Mouse (Mus musculus) brain, embryonic 14.5 days (tissue): ENCODE measurements around the gene Fgf10.

Source experiments
- CTCF ChIP-seq: fragments of 200-500 bp; IDR thresholded peaks from 2 replicates; pipeline ENCODE4 v1.5.1; 2012; ENCODE audit warnings: inconsistent platforms, mild to moderate bottlenecking, moderate library complexity, borderline replicate concordance; ENCODE audit not compliant: insufficient read depth, insufficient read length; ENCODE audit errors: extremely low read depth
- POLR2A ChIP-seq: fragments of 200-500 bp; IDR thresholded peaks from 2 replicates; pipeline ENCODE4 v1.6.1; 2012; ENCODE audit warnings: mild to moderate bottlenecking, inconsistent platforms, borderline replicate concordance; ENCODE audit not compliant: poor library complexity, insufficient read depth, insufficient read length, severe bottlenecking; ENCODE audit errors: extremely low read depth

DNA sequence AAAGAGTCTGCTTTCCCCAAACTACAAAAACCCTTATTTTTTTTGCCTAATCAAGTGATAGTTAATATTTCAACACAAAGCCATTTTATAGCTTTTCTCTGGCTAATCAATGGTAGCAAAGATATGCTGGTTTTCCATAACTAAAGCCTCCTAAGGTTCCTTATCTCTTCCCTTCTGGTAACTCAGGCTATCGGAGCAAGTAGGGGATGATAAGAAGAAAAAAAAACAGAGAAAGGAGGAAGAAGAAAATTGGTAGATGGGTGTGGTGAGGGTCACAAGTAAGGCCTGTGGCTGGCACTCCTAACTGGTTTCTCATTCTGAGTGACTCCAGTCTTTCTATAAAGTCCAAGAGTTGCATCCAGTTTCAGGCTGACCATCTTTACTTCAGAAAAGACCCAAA lies 40.3 kb downstream of the Fgf10 start:
- TF ChIP-seq CTCF (no peak), POLR2A (no peak)
